Mouse (Mus musculus) kidney, adult 8-10 months (tissue): ENCODE data around the gene Med19.
"Not testable (repeated sequence)": the region's sequence is repeated elsewhere in the genome, so short reads cannot be mapped to it uniquely, and the experiment has no call there.

ENCODE experiments used
- DNase-seq, 2 experiments: peaks; one replicate each; pipeline ENCODE4 v3.0.0; 2022

Gene Med19

DNA sequence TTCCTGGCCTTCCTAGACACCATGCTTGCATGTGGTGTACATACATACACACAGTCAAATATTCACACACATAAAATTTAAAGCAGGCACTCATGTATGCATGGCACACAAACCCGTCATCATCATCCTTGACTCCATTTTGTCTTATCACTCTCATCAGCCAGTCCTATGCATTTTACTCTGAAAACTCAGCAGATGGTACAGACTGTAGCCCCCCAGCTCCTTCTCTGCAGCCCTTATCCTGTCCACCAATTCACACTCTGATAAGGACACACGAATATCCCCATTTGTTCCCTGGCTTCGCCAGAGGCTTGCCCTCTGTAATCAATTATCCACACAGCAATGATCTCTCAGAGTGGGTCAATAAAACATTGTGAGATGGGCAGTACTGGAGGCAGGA lies 43.0 kb downstream of the Med19 start:
- DNase-seq, result no peak

- DNase-seq, result no peak
These were observed 45.7 kb downstream of the Med19 start for GRCm38 (mm10) chr2:84723856-84724255.

DNA sequence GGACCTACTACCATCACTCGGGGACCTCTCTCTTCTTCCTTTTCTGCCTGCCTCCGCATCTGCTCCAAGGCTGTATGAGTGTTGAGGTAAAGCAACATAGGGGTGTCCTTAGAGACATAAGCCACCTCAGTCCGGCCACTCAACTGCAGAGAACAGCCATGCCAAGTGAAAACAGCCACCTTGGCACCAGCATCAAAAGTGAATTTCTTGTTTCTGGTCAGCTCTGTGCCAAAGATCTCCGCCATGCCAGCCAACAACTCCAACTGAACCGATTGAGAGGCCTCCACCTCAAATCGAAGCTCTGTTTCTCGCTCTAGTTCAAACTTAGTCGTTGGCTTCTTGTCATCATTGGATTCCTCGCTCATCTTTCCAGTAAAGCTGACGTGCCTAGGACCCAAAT lies 47.6 kb downstream of the Med19 start:
- no peak for DNase-seq

GRCm38 (mm10) chr2:84726716-84727115 lies 48.5 kb downstream of the Med19 start:
- no peak for DNase-seq

DNA sequence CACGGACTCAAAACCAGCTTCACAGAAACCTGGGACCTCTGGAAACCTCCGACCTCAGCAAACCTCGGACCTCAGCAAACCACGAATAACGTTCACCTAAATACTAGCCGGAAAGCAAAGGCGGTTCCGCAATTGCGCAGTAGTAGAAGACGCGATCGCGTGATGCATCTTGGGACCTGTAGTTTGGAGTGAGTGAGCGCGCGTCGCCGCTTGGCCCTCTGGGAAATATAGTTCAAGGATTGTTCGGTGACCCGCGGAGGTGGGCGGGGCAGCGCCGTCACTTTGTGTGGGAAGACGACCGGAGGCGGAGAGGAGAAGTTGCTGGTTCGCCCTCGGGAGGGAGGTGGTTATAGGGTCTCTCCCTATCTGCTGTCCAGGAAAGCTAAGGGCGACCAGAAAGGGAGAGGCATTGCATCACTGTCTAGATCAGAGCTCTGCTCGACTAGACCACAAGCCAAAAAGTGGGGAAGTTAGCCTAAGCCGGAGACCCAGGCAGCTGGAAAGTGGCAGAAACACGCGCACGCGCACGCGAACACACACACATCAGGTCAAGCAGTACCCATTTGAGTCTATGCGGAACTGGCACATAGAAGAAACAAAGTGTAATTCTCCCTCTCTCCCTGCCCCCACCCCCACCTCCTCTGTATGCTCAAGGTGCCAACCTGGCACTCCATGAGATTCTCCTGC lies 49.1 kb downstream of the Med19 start, which contains the start of gene Clp1:
Gene Clp1, minus strand, starts transcription at position 179 of the 687 bp plus-strand sequence.
- DNase-seq, result peak; percentile 97 to 98

GRCm38 (mm10) chr2:84728191-84728590 lies 50.0 kb downstream of the Med19 start:
- DNase-seq, result not testable (repeated sequence)

- DNase-seq, result peak in 1 of 2 experiments; percentile 43
These were observed 53.0 kb downstream of the Med19 start for GRCm38 (mm10) chr2:84731206-84731605.

GRCm38 (mm10) chr2:84732394-84732793 lies 54.2 kb downstream of the Med19 start:
- no peak for DNase-seq

- DNase-seq, result no peak
These were observed 55.5 kb downstream of the Med19 start, which contains the start of gene Ypel4 for GRCm38 (mm10) chr2:84733579-84734300. Gene Ypel4 (plus strand): TSS chr2:84734058.

GRCm38 (mm10) chr2:84734351-84734864 lies 56.2 kb downstream of the Med19 start:
- no peak for DNase-seq

GRCm38 (mm10) chr2:84734919-84735318 lies 56.7 kb downstream of the Med19 start:
- DNase-seq, result no peak

DNA sequence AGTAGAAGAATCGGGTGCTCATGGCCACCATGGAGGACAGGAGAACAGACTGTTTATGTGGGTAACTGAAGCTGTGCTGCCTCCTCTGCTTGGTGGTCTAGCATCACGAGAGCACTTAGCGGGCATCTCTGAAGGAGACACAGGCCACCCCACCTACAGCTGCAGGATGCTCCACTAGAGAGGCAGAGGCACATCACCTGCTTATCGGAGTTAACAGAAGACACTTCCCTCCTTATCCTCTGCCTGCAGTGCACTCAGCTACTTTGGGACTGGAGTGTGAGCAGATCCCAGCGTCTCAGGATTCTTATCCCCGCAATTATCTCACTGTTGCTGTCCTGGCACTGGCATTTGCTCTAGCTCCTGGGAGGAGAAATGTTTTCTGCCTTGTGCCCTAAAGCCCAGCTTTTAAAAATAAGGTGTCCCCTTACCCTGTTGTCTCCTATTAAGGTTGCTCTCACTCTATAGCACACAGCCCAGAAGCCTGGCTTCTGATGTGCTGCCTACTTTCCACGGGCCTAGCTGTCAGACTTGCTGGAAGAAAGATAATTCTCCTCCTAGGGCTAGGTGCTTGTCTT lies 57.2 kb downstream of the Med19 start:
- DNase-seq, result no peak

DNA sequence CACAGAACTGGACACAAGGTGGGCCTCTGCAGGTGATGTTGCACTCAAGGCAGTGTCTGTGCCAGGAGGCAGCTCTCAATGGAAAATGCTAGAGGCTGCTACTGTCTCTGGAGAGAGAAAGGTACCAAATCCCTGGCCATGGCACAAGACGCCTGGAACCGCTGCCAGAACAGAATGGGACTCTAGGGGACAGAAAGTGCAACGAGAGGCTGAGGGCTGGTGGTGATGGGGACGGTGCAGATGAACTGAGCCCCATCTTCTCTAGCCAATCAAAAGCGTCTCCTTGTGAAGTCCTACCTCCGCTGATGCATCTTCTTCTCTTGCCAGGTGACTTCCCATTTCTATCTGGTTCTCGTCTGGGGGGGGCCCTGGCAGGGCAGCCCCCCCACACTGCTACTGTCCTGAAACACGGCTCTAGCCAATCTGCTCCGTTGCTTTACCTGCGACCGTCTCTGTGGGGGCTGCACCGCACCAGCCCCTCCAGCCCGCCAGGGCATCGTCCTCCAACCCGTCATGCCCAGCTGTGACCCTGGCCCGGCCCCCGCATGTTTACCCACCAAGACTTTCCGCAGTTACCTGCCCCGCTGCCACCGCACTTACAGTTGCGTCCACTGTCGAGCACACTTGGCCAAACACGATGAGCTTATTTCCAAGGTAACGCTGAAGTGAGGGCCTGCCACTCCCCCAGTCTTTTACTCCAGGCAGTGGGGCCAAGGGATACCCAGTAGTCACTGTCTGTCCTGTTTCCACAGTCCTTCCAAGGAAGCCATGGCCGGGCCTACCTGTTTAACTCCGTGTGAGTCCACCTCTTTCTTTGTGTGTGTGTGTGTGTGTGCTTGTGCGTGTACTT lies 58.3 kb downstream of the Med19 start:
- DNase-seq, result no peak

- no peak for DNase-seq
These were observed 59.3 kb downstream of the Med19 start for GRCm38 (mm10) chr2:84737451-84737925.
